Mouse (Mus musculus) embryonic fibroblast, embryonic 13.5 days (primary cell): ENCODE results near the gene Atg101. TPM values are rescaled to one million over a fixed set of nuclear protein-coding genes. Genes with fewer than 3 reads are reported as not detected.
A peak's percentile ranks its signal among the peaks of the same experiment; 100 is the strongest.

Source experiments
- H3K27ac ChIP-seq: 2 replicates; pipeline ENCODE4 v1.5.1; 2012; ENCODE audit warnings: low read length, control low read depth, inconsistent platforms; ENCODE audit not compliant: insufficient read depth
- H3K4me1 ChIP-seq: 2 replicates; pipeline ENCODE4 v1.6.1; 2011; ENCODE audit warnings: low read length; ENCODE audit not compliant: control insufficient read depth, insufficient read depth
- H3K4me3 ChIP-seq: 2 replicates; pipeline ENCODE4 v1.5.1; 2011; ENCODE audit warnings: mild to moderate bottlenecking, control low read depth, low read length; ENCODE audit not compliant: insufficient read depth
- CTCF ChIP-seq: IDR thresholded peaks from 2 replicates; pipeline ENCODE4 v1.5.1; 2011; ENCODE audit warnings: mild to moderate bottlenecking, control low read depth, low read length, moderate library complexity, borderline replicate concordance; ENCODE audit not compliant: insufficient read depth
- POLR2A ChIP-seq: IDR thresholded peaks from 2 replicates; pipeline ENCODE4 v1.6.1; 2011; ENCODE audit warnings: low read depth, mild to moderate bottlenecking, control low read depth, low read length, moderate library complexity
- polyA plus RNA-seq: library from polyadenylated mRNA; stranded (reverse); fragments of >200 nt; gene quantifications from 2 replicates; pipeline ENCODE4 v1.2.4, GENCODE M21; 2011; ENCODE audit warnings: low read depth; ENCODE audit not compliant: missing spikeins, insufficient read length

Atg101 gene
- 20.4 and 21.3 TPM in 2 replicates for polyA plus RNA-seq

GRCm38 (mm10) chr15:101283911-101284750 is at the start of gene Atg101:
TSS of gene Atg101 (plus strand) at chr15:101284272.
- H3K4me1 ChIP-seq = no peaks in the 10 kb centered on the region; the same call in 1 of the 2 replicates
- peak within 1 kb of the TSS; percentile 98 for H3K4me3 ChIP-seq
- TF ChIP-seq CTCF (peak; percentile 96), POLR2A (peak; percentile 84)
- peak within 1 kb of the TSS; percentile 62 for H3K27ac ChIP-seq

GRCm38 (mm10) chr15:101234611-101235341 is 49.3 kb upstream of the Atg101 start:
- Histone ChIP-seq H3K27ac (no peak overlapping the region), H3K4me1 (no peaks in the 10 kb centered on the region), H3K4me3 (no peak overlapping the region)
- TF ChIP-seq POLR2A (no peak), CTCF (no peak)

GRCm38 (mm10) chr15:101235342-101235698 is 48.8 kb upstream of the Atg101 start:
- H3K4me3 ChIP-seq = no peak overlapping the region
- H3K4me1 ChIP-seq = no peaks in the 10 kb centered on the region
- TF ChIP-seq CTCF (no peak), POLR2A (no peak)
- H3K27ac ChIP-seq = no peak overlapping the region

- H3K4me3 ChIP-seq = no peak overlapping the region
- TF ChIP-seq CTCF (no peak), POLR2A (no peak)
- H3K27ac ChIP-seq = no peak overlapping the region
- H3K4me1 ChIP-seq = no peaks in the 10 kb centered on the region
These were observed 48.2 kb upstream of the Atg101 start for GRCm38 (mm10) chr15:101235728-101236327.

- Histone ChIP-seq H3K4me1 (no peaks in the 10 kb centered on the region), H3K27ac (no peak overlapping the region), H3K4me3 (no peak overlapping the region)
- peak; percentile 64; the same call in 1 of the 2 replicates for TF ChIP-seq CTCF
- TF ChIP-seq POLR2A = no peak
These were observed 47.2 kb upstream of the Atg101 start for GRCm38 (mm10) chr15:101236878-101237277.

GRCm38 (mm10) chr15:101238885-101239511 is 45.1 kb upstream of the Atg101 start:
- Histone ChIP-seq H3K4me1 (no peaks in the 10 kb centered on the region), H3K27ac (no peak overlapping the region), H3K4me3 (no peak overlapping the region)
- TF ChIP-seq CTCF = peak; percentile 82; the same call in 1 of the 2 replicates
- peak; percentile 42; the same call in 1 of the 2 replicates for TF ChIP-seq POLR2A

GRCm38 (mm10) chr15:101239821-101240220 is 44.3 kb upstream of the Atg101 start:
- Histone ChIP-seq H3K4me1 (no peaks in the 10 kb centered on the region), H3K4me3 (no peak overlapping the region), H3K27ac (no peak overlapping the region)
- TF ChIP-seq POLR2A (no peak), CTCF (no peak)

GRCm38 (mm10) chr15:101240799-101241204 is 43.3 kb upstream of the Atg101 start:
- H3K4me3 ChIP-seq = 0 out of 2 replicates have a peak overlapping the region, but pooled peaks have one; percentile 0
- TF ChIP-seq POLR2A (peak; percentile 43; the same call in 1 of the 2 replicates), CTCF (peak; percentile 70; the same call in 1 of the 2 replicates)
- no peak overlapping the region for H3K27ac ChIP-seq
- H3K4me1 ChIP-seq = no peaks in the 10 kb centered on the region

- Histone ChIP-seq H3K4me1 (no peaks in the 10 kb centered on the region), H3K27ac (no peak overlapping the region), H3K4me3 (0 out of 2 replicates have a peak overlapping the region, but pooled peaks have one; percentile 0)
- TF ChIP-seq CTCF (no peak), POLR2A (no peak)
These were observed 42.8 kb upstream of the Atg101 start for GRCm38 (mm10) chr15:101241236-101241635.

- no peak overlapping the region for H3K4me3 ChIP-seq
- H3K4me1 ChIP-seq = peaks cover 1% of the 10 kb centered on the region; the same call in 1 of the 2 replicates
- TF ChIP-seq POLR2A = no peak
- TF ChIP-seq CTCF = no peak
- H3K27ac ChIP-seq = no peak overlapping the region
These were observed 42.2 kb upstream of the Atg101 start for GRCm38 (mm10) chr15:101241853-101242252.
